Mouse (Mus musculus) kidney, embryonic 16.5 days (tissue): ENCODE results near the gene Rasgef1a. TPM values are rescaled to one million over a fixed set of nuclear protein-coding genes. Genes with fewer than 3 reads are reported as not detected.

Experiments
- ATAC-seq: fragments of 200-750 bp; cut with Nextera tagmentation; 2 replicates; pipeline ENCODE4 v1.8.0; 2017; ENCODE audit warnings: moderate TSS enrichment; ENCODE audit not compliant: low FRiP score, low TSS enrichment
- H3K27ac ChIP-seq: fragments of 300-500 bp; sonication (generic); 2 replicates; pipeline ENCODE4 v1.5.1; 2014; ENCODE audit warnings: low read length
- H3K27me3 ChIP-seq: fragments of 300-500 bp; sonication (generic); 2 replicates; pipeline ENCODE4 v1.6.1; 2014; ENCODE audit warnings: low read length, control low read depth, mixed read lengths; ENCODE audit not compliant: insufficient read depth
- H3K36me3 ChIP-seq: fragments of 300-500 bp; sonication (generic); 2 replicates; pipeline ENCODE4 v1.6.1; 2014; ENCODE audit warnings: low read length, control low read depth, mixed read lengths; ENCODE audit not compliant: insufficient read depth
- H3K4me1 ChIP-seq: fragments of 300-500 bp; sonication (generic); 2 replicates; pipeline ENCODE4 v1.6.1; 2014; ENCODE audit warnings: low read length, control low read depth, mixed read lengths; ENCODE audit not compliant: insufficient read depth
- H3K4me2 ChIP-seq: fragments of 300-500 bp; sonication (generic); replicated peaks from 2 replicates; pipeline ENCODE4 v1.6.1; 2014; ENCODE audit warnings: low read depth, low read length
- H3K4me3 ChIP-seq: fragments of 300-500 bp; sonication (generic); 2 replicates; pipeline ENCODE4 v1.5.1; 2014; ENCODE audit warnings: mild to moderate bottlenecking, low read length
- H3K9ac ChIP-seq: fragments of 300-500 bp; sonication (generic); replicated peaks from 2 replicates; pipeline ENCODE4 v1.6.1; 2014; ENCODE audit warnings: low read length
- H3K9me3 ChIP-seq: fragments of 300-500 bp; sonication (generic); 2 replicates; pipeline ENCODE4 v1.6.1; 2016; ENCODE audit warnings: low read length, control low read depth
- WGBS: fragments of 180-500 bp; shearing (Covaris S2); extraction: QIAGEN DNeasy Blood & Tissue Kit; methylation state at CpG from one replicate; pipeline ENCODE4 v1.1.7; 2014; 5-methylcytosine and 5-hydroxymethylcytosine counted together
- polyA plus RNA-seq: library from polyadenylated mRNA; unstranded; fragments of >200 nt; fragmentation: Nextera tagmentation; extraction: Ambion mirVana; gene quantifications from 2 replicates; pipeline ENCODE4 v1.2.1, GENCODE M21; 2015

Gene Rasgef1a
- polyA plus RNA-seq, 1 experiment from 2014 or later = 1.5 TPM

- H3K36me3 ChIP-seq = no peaks in the 10 kb centered on the region
- no peaks in the 10 kb centered on the region for H3K27me3 ChIP-seq
- no peak overlapping the region for H3K4me3 ChIP-seq
- no peak overlapping the region for H3K9ac ChIP-seq
- H3K27ac ChIP-seq = no peak overlapping the region
- H3K4me2 ChIP-seq = no peak overlapping the region
- H3K9me3 ChIP-seq = no peaks in the 10 kb centered on the region
- WGBS = 45% methylated on average over 10 of the region's 10 CpGs
- ATAC-seq = no peak
- peaks cover 9% of the 10 kb centered on the region; the same call in 1 of the 2 replicates for H3K4me1 ChIP-seq
These were observed 67.5 kb downstream of the Rasgef1a start for GRCm38 (mm10) chr6:118078751-118079150.

DNA sequence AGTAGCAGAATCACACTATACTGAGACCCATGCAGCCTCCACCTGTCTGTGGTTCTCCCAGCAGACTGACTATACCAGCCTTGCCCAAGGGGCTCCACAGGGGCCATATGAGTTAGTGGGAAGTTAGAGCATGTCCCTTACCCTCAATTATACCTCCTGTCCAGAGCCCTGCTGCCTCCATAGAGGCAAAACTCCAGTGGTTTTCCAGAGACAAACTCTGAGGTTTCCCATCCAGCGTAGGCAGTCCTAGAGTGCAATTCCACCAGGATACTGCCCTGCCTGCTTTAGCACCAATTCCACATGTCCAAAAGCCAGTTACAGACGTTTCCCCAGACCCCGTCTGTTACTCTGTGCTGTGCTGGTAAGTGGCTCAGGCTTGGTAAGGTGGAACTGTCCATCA lies 68.1 kb downstream of the Rasgef1a start:
- 66% methylated on average over 3 of the region's 3 CpGs for WGBS
- ATAC-seq = no peak
- no peak overlapping the region for H3K4me2 ChIP-seq
- no peak overlapping the region for H3K4me3 ChIP-seq
- no peaks in the 10 kb centered on the region for H3K9me3 ChIP-seq
- peaks cover 4% of the 10 kb centered on the region; the same call in 1 of the 2 replicates for H3K4me1 ChIP-seq
- H3K36me3 ChIP-seq = no peaks in the 10 kb centered on the region
- H3K27ac ChIP-seq = no peak overlapping the region
- no peak overlapping the region for H3K9ac ChIP-seq
- H3K27me3 ChIP-seq = no peaks in the 10 kb centered on the region

DNA sequence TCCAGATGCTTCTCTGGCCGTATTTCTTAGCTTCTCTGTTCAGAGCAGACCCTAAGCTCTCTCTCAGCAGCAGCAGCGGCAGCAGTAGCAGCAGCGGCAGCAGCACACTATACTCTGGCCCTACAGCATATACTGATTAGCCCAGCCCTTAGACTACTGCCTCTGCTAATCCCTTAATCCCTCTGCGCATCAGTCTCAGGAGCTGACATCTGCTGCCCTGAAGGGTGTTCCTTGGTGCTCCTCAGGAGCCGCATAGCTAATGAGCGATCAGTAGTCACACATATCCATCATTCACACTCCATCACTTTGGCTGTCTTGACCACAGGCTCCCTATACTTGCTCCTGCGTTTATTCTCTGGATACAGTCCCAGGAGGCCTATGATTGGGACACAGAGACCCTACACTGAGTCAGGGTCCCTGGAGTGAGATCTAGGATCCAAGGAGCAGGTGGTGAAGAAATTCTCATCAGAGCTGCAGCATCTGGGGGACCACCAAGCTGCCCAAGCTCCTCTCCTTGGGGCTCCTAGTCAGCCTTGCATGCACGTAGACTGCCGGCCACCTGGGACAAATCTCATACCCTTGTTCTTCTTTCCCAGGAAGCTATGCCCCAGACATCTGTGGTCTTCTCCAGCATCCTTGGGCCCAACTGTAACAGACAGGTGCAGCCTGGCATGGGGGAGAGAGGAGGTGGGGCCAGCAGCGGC lies 68.7 kb downstream of the Rasgef1a start:
- ATAC-seq = no peak
- Histone ChIP-seq H3K27me3 (no peaks in the 10 kb centered on the region), H3K9me3 (no peaks in the 10 kb centered on the region), H3K36me3 (no peaks in the 10 kb centered on the region), H3K4me1 (no peaks in the 10 kb centered on the region), H3K27ac (no peak overlapping the region), H3K4me2 (no peak overlapping the region), H3K9ac (no peak overlapping the region), H3K4me3 (no peak overlapping the region)
- 78% methylated on average over 10 of the region's 10 CpGs for WGBS

DNA sequence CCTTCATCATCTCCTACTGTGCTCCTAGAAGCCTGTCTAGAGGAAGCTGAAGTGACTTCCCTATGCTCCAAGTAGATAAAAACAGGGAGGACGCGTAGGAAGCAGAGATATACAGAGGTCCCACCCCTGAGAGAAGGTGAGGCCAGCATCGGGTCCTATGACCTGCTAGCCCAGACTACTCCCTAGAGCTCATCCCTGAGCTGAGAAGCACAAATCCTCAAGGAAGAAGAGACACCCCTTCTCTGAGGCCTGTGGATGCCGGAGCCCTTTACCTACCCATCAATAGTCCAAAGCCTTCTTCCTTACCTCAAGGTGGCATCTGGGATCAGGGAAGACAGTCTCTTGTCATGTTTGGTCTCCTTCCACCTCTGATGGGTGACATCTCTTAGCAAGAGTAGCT lies 69.5 kb downstream of the Rasgef1a start:
- Histone ChIP-seq H3K4me1 (no peaks in the 10 kb centered on the region), H3K27ac (no peak overlapping the region), H3K4me3 (no peak overlapping the region), H3K36me3 (no peaks in the 10 kb centered on the region), H3K9ac (no peak overlapping the region), H3K4me2 (no peak overlapping the region), H3K27me3 (no peaks in the 10 kb centered on the region), H3K9me3 (no peaks in the 10 kb centered on the region)
- ATAC-seq = no peak
- 87% methylated on average over 4 of the region's 4 CpGs for WGBS

GRCm38 (mm10) chr6:118082384-118082783 lies 71.1 kb downstream of the Rasgef1a start:
- WGBS = 75% methylated on average over 3 of the region's 3 CpGs
- H3K4me2 ChIP-seq = no peak overlapping the region

DNA sequence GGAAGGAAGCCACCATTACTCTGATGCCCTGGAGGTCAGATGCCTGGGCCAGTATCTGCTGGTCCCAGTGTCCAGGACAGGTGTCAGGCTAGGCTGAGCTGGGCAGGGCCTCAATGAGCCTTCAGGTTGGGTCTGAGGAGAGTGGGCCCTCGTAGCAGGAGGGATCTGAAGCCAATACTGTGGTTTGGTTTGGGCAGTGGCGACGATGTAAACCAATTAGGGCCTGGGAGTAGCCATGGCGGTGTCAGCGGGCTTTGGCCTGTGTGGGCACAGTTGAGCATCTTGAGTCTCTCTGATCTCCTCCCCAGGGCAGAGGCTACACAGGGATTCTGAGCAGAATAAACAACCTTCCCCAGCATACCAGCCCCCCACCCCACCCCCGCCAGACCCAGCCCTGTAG lies 72.4 kb downstream of the Rasgef1a start:
- 73% methylated on average over 6 of the region's 6 CpGs for WGBS
- Histone ChIP-seq H3K9ac (no peak overlapping the region), H3K36me3 (no peaks in the 10 kb centered on the region), H3K27me3 (no peaks in the 10 kb centered on the region), H3K4me3 (no peak overlapping the region), H3K4me2 (no peak overlapping the region), H3K4me1 (no peaks in the 10 kb centered on the region), H3K9me3 (no peaks in the 10 kb centered on the region), H3K27ac (no peak overlapping the region)
- ATAC-seq = no peak

More at GRCm38 (mm10) chr6:118082384-118082783, 71.1 kb downstream of the Rasgef1a start:
- ATAC-seq = no peak
- Histone ChIP-seq H3K27me3 (no peaks in the 10 kb centered on the region), H3K4me3 (no peak overlapping the region), H3K9me3 (no peaks in the 10 kb centered on the region), H3K27ac (no peak overlapping the region), H3K4me1 (no peaks in the 10 kb centered on the region), H3K36me3 (no peaks in the 10 kb centered on the region), H3K9ac (no peak overlapping the region)

GRCm38 (mm10) chr6:118084596-118084995 lies 73.4 kb downstream of the Rasgef1a start:
- H3K9ac ChIP-seq = no peak overlapping the region
- ATAC-seq = no peak
- H3K4me1 ChIP-seq = no peaks in the 10 kb centered on the region
- H3K4me3 ChIP-seq = no peak overlapping the region
- H3K9me3 ChIP-seq = no peaks in the 10 kb centered on the region
- H3K4me2 ChIP-seq = no peak overlapping the region
- no peak overlapping the region for H3K27ac ChIP-seq
- no peaks in the 10 kb centered on the region for H3K36me3 ChIP-seq
- no peaks in the 10 kb centered on the region for H3K27me3 ChIP-seq
- WGBS = 90% methylated on average over 8 of the region's 8 CpGs

- no peak overlapping the region for H3K9ac ChIP-seq
- ATAC-seq = no peak
- H3K4me3 ChIP-seq = no peak overlapping the region
- no peaks in the 10 kb centered on the region for H3K9me3 ChIP-seq
- no peak overlapping the region for H3K27ac ChIP-seq
- no peaks in the 10 kb centered on the region for H3K36me3 ChIP-seq
- no peaks in the 10 kb centered on the region for H3K27me3 ChIP-seq
- 59% methylated on average over 8 of the region's 8 CpGs for WGBS
- H3K4me1 ChIP-seq = no peaks in the 10 kb centered on the region
- no peak overlapping the region for H3K4me2 ChIP-seq
These were observed 76.7 kb downstream of the Rasgef1a start for GRCm38 (mm10) chr6:118087955-118088354.

GRCm38 (mm10) chr6:118088750-118089440 lies 77.7 kb downstream of the Rasgef1a start:
- Histone ChIP-seq H3K4me3 (no peak overlapping the region), H3K4me2 (no peak overlapping the region), H3K27ac (no peak overlapping the region), H3K36me3 (no peaks in the 10 kb centered on the region), H3K27me3 (no peaks in the 10 kb centered on the region), H3K9ac (no peak overlapping the region), H3K4me1 (no peaks in the 10 kb centered on the region), H3K9me3 (no peaks in the 10 kb centered on the region)
- 84% methylated on average over 17 of the region's 17 CpGs for WGBS
- ATAC-seq = no peak

DNA sequence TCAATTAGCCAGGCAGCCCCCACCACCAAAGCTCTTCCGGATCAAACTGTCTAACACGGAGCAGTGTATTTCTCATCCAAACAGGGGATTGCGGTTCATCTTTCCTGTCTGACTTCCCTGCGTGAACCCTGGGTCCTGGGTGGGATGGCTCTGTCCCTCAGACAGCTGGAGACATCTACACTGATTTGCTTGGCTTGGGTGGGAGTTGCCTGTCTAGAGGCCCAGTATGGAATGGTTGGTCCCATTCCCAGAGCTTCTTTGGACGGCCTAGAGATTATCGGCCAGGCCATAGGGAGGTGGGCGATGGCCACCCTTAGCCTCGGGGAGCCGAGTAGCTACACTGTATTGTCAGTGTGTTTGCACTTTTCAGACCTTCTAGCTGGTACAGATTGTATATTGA lies 79.6 kb downstream of the Rasgef1a start:
- H3K4me2 ChIP-seq = no peak overlapping the region
- no peak for ATAC-seq
- H3K36me3 ChIP-seq = no peaks in the 10 kb centered on the region
- no peak overlapping the region for H3K4me3 ChIP-seq
- H3K27ac ChIP-seq = no peak overlapping the region
- 63% methylated on average over 9 of the region's 9 CpGs for WGBS
- H3K4me1 ChIP-seq = no peaks in the 10 kb centered on the region
- no peaks in the 10 kb centered on the region for H3K27me3 ChIP-seq
- no peaks in the 10 kb centered on the region for H3K9me3 ChIP-seq
- H3K9ac ChIP-seq = no peak overlapping the region
